Mouse (Mus musculus) liver, adult (tissue): Measurements from ENCODE around the gene Ep400.

Source experiments
- GATA4 ChIP-seq: IDR thresholded peaks from 2 replicates; pipeline ENCODE4 v1.6.1; 2014; ENCODE audit warnings: mild to moderate bottlenecking, low read length; ENCODE audit not compliant: insufficient replicate concordance

Gene Ep400

DNA sequence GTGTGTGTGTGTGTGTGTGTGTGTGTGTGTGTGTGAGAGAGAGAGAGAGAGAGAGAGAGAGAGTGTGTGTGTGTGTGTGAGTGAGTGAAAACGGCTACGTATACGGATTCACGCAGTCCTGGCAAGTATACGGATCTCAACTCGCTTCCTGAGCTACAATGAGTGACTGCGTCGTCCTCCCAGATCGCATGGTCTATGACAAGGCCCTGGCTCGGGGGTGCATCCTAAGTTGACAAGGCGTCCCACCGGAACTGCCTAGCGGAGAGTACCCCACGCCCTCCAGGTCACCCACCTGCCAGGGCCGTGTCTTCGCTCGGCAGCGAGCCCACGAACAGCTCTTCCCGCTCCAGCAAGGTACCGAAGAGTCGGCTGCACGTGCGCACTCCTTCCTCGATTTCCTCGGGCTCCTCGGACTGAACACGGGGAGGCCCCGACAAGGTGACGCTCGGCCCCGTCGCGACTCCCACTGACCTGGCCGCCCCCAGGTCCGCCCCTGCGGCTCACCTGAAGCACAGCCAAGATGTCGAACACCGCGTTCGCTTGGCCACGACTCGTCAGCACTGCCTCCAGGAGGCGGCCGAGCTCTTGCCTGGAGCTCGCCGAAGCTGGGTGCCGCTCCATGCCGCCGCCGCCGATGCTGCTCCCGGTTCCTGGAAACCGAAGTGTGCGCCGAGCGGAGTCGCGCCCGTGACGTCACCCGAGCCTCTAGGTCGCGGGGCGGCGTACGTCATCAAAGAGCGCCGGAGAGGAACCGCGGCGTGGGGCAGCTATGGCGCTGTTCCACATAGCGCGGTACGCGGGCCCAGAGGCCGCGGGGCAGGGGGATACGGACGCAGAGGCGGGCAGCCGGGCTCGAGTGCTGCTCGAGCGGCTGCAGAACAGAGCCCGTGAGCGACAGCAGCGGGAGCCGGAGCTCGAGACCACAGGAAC, 117.5 kb downstream of the Ep400 start, which contains the start of the genes Noc4l and Ddx51:
Gene Noc4l, minus strand, starts transcription at position 699 of the 930 bp plus-strand sequence.
Gene Ddx51, plus strand, starts transcription at position 733 of the 930 bp plus-strand sequence.
- peak; percentile 19; the same call in 1 of the 2 replicates for TF ChIP-seq GATA4

DNA sequence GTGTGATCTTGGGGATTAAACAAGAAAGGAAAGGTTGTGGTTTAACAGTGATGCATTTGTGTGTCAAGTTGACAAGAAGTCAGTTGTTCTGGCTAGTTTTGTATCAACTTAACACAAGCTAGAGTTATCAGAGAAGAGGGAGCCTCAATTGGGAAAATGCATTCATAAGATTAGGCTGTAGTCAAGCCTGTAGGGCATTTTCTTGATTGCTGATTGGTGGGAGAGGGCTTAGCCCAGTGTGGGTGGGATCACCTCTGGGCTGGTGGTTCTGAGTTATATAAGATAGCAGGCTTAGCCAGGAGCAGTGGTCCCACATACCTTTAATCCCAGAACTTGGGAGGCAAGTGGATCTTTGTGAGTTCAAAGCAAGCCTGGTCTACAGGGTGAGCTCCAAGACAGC, 124.1 kb downstream of the Ep400 start:
- no peak for TF ChIP-seq GATA4

- no peak for TF ChIP-seq GATA4
These were observed 131.1 kb downstream of the Ep400 start for GRCm38 (mm10) chr5:110639459-110639858.

DNA sequence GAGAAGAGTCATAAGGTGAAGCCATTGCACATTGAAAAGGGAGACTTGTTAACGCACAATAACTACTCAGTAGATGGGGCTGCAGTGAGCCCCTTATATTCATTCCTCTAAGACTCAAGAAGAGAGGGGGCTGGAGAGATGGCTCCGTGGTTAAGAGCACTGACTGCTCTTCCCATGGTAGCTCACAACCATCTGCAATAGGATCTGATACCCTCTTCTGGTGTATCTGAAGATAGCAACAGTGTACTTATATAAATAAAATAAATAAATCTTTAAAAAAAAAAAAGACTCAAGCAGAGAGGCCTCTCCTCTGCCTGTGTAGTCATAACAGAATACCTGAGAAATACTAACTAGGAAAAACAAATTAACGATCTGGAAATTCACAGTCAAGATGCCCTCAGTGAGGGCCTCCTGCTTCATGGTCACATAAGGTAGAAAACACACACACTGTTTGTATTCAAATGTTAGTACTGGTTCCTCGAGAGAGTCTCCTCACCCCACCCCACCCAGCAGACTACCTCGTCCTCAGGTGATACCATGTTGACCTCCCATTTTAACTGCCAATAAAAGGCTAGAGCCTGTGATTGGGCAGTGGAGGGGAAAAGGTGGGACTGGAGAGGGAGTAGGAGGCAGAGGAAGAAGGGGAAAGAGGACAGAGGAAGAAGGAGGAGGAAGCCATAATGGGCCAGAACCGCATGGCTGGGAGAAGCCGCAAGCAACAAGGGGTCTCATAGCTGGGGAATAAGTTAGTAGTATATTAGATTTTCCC, 132.0 kb downstream of the Ep400 start:
- no peak for TF ChIP-seq GATA4

DNA sequence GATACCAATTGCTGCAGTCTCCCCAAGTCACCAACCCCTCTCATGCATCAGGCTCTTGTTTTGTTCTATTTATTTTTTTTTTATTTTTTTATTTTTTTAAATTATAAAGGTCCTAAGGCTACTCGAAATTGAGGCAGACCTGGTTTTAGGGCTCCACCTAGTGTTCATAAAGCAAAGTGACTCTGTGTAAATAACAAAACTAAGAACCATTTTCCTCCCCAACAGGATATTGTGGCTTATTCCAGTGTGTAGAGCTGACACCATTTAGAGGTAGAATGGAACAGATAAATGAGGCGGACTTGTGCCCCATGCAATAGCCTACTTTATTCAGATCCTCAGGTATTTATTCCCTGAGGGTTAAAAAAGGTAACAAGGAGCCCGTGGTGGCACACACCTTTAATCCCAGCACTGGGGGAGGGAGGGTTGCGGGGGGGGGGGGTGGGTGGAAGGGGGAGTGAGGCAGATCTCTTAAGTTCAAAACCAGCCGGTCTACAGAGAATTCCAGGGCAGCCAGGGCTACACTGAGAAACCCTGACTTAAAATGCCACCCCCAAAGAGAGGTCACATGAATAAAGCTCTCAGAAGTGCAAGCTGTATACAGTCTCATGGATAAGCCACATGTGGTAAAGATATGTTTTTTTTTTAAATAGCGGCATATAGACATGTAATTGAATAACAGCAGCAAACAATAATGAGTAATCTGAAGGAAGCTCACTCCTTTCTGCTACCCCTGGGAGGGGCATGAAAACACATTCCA, 134.4 kb downstream of the Ep400 start:
- TF ChIP-seq GATA4, result no peak

GRCm38 (mm10) chr5:110629525-110630120, 140.9 kb downstream of the Ep400 start:
- TF ChIP-seq GATA4, result no peak

DNA sequence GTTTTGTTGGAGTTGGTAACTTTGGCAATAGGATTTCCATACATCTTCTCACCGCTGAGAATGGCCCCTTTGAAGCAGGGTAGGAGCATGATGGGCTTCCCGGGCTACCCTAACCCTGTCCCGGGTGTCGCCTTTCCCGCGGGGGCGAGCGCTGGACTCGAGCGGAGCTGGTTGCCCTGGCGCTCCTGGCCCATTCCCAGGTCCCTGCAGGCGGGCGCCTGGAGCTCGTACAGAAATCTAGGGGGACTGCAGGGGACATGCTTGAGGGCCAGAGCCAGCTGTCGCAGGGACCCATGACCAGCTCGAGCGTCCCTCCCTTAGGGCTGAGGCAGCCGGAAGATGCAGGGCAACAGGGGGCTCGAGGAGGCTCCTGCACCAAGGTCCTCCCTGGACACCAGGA, 142.4 kb downstream of the Ep400 start:
- TF ChIP-seq GATA4, result no peak

- no peak for TF ChIP-seq GATA4
These were observed 143.2 kb downstream of the Ep400 start for GRCm38 (mm10) chr5:110627351-110627750.

DNA sequence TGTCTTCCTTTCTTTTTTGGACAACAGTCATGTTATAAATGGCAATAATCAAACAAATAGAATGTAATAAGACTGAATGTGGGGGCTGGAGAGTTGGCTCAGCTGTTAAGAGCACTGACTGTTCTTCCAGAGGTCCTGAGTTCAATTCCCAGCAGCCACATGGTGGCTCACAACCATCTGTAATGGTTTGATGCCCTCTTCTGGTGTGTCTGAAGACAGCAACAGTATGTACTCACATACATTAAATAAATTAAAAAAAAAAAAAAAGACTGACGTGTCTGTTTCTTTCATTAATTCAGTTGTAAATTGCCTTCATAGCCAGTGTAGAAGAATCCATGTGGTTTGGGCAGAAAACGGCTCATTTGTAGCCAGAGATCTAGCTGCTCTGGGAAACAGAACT, 146.2 kb downstream of the Ep400 start:
- no peak for TF ChIP-seq GATA4

DNA sequence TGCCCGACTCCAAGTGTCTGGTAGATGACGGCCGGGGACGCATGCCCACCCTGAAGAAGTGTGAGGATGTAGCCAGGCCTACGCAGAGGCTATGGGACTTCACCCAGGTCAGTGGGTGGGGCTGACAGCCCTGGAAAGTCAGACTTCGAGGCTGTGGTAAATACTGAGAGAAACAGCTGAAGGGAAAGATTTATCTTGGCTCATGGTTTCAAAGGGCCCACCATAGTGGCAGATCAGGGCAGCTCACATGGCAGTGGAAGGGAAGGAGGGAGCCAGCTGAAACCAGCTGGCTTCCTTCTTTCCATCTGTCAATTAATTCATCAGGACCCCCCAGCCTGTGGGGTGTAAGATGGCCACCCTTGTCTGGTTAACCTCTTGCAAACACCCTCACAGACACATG, 151.3 kb downstream of the Ep400 start:
- no peak for TF ChIP-seq GATA4
